Mouse (Mus musculus): ENCODE results near the gene Smndc1. TPM values are rescaled to one million over a fixed set of nuclear protein-coding genes. Genes with fewer than 3 reads are reported as not detected.

Smndc1 gene
- total RNA-seq, 2 experiments from 2014 or later: 33.0 to 33.8 TPM

DNA sequence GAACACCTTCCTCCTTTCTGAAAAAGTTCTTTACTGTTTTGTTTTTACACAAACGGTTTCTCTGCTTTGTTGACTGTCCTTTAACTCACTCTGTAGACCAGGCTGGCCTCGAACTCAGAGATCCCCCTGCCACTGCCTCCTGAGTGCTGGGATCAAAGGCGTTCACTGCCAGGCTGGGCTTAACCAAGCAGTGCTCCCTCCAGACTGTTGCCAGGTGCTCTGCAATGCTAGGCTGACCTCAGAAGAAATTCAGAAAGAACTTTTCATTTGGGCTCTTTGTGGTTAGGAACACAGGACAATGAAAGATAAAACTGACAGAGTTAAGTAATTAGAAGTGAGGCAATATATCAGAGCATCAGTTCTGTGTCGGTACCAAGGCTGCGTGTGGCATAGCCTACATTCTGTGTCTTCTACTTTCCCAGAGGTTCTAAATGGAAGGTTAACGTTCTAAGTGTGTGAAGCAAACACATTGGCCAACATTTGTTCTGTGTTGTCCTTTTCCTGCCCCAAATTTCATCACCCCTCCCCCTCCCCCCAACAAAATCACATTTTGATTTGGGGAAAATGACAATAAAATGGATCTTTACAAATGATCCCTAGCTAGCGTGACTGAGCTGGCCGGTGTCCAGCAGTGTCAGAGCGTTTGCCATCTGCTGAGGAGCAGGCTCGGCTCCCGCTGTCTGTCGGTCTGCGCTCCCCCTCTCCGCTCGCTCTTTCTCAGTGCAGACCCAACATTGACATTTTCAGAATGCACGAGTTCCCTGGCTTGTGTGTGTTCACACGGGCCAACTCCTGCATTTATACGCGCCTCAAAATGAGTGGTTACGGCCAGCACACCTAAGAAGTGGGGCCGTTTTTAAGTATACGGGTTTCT is 31.0 kb downstream of the Smndc1 start:
- intact Hi-C loops (cut with DNase I): no loop called here
- DNase-seq: peak; percentile 55 to 65

DNA sequence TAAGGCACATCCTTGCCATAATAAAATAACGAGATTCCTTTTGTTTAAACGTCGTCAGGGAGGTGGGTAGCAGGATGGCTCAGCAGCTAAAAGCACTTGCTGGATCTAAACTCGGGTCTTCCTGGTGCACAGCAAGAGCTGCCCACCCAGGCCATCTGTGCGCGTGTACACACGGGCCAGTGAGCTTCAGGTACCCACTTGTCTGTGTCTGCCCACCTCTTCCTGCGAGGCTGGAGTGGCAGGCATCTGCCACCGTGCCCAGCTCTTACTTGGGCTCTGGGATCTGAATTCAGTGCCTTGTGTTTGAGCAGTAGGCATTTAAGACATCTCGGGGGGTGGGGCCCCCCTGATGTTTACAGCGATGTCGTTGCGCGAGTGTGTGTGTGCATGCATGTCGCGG is 35.3 kb downstream of the Smndc1 start:
- DNase-seq: no peak
- intact Hi-C loops (cut with DNase I): loop anchor here (2.0 kb wide), 1 partner anchor 24 kb away; no protein-coding TSS in a partner anchor

DNA sequence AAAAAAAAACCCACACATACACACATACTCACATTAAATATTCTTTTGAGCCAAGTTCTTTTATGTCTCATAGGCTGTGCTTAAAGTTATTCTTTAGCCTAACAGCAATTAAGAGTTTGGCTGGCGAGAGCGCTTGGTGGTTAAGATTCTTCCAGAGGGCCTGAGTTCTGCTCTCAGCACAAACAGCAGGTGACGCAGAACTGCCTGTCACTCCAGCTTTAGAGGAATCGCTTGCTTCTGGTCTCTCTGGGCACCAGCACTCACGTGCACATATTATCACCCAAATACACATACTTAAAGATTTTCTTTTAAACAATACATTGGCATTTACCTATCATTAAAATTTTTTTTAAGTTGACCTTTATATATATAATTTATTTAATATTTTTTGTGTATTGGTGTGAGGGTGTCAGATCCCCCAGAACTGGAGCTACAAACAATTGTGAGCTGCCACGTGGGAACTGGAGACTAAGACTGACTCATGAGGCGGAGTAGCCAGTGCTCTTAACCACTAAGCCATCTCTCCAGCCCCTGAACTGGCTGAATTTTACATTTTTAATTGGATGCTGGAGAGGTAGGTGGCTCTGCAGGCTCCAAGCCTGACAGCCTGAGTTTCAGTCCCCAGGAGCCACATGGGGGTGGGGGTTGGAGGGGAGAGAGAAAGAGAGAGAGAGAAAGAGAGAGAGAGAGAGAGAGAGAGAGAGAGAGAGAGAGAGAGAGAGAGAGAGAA is 35.9 kb downstream of the Smndc1 start:
- DNase-seq: no peak
- intact Hi-C loops (cut with DNase I): loop anchor here (2.0 kb wide), 1 partner anchor 24 kb away; no protein-coding TSS in a partner anchor

DNA sequence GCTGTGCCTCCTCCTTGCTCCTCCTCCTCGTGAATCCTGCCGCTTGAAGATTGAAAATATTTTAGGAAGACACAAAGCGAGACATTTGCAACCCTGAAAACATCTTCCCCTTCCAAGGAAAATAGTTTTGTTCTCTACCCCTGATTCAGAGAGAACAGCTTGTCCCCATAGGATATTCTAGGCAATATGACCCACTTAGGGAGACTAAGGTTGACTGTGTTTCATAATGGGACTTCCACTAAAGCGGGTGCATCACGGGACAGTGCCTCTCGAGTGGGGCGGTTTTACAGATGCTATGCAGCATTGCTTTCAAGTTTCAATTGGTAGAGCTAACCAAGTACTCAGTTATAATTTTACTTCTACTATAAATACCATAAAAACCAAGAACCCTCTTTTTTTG is 36.5 kb downstream of the Smndc1 start:
- DNase-seq: no peak
- intact Hi-C loops (cut with DNase I): loop anchor here (2.0 kb wide), 1 partner anchor 23 kb away; no protein-coding TSS in a partner anchor

DNA sequence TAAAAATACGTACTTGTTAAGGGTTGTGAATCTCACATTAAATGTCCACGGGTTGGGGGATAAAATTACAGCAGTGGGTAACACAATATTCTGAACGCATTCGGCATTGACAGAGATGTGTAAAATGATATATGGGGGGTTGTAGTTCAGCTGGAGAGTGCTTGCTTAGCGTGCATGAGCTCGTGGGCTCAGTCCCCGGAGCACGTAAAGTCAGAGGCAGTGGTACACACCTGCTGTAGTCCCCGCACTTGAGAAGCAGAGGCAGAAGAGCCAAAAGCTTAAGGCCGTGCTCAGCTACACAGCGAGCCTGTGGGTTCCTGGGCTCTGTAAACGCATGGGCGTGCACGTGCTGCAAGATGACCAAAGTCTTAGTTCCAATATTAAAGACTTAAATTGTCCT is 44.6 kb downstream of the Smndc1 start:
- no peak for DNase-seq
- intact Hi-C loops (cut with DNase I): no loop called here

DNA sequence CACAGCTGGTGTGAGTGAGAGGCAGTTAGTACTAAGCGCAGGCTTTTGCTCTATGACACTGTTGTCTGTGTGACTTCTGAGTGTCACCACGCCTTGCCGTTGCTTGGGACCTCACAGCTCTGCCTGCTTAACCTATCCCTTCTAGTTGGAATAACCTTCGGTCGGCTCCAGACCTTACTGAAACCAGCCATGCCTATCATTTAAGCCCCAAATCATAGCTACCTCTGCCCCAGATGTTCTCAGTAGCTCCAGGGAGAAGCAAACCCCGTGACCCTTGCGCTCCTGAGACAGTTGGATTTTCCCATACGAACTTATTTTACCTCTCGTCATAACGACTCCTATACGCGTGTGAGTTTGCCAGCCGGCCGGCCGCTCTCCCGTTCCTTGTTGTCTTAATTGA is 46.3 kb downstream of the Smndc1 start:
- intact Hi-C loops (cut with DNase I): no loop called here
- DNase-seq: no peak

DNA sequence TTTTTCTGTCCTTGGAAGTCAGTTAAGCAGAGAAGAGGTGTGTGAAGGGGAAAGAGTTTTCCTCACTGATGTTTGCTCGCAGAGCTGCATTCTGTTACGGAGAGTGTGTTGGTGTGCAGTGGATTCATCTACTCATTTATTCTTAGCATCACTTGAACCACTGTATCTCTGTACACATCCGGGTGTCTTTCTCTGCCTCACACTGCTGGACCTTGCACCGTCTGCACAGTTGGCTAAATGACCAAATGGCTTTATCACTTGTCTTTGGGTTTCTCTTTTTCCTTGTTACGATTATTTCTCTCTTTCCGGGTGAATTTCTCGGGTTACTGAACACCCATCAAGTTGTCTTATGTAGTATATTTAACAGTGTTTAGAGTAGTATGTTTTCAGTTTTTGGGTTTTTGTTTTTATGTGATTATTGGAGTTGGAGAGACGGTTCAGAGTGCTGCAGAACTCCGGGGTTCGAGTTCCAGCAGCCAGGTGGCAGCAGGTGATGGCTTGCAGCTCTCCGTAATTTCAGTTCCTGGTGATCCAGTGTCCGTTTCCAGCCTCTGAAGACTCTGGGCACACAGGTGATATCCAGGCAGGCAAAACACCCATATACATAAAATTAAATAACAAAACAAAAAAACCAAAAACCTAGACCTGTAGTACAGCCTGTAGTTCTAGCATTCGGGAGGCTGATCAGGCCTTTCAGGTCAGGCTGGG is 47.0 kb downstream of the Smndc1 start:
- intact Hi-C loops (cut with DNase I): no loop called here
- no peak for DNase-seq

DNA sequence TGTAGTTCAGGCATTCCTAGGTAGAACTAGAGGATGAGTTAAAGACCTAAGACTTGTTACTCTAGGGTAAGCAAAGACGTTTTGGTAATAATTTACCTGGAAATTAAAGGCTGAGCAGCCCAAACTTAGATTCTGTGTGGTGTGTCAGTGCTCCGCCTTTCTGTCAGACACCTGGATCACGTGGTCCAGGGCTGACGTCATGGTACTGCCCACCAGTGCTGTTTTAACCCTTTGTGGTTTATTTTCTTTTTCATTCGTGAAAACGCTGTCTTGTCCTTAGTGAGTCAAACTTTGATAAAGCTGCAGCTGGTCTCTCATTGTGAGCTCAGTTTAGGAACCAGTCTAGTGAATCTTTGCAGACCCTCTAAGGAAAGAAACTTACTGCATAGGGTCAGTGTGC is 50.0 kb downstream of the Smndc1 start:
- no peak for DNase-seq
- intact Hi-C loops (cut with DNase I): no loop called here

DNA sequence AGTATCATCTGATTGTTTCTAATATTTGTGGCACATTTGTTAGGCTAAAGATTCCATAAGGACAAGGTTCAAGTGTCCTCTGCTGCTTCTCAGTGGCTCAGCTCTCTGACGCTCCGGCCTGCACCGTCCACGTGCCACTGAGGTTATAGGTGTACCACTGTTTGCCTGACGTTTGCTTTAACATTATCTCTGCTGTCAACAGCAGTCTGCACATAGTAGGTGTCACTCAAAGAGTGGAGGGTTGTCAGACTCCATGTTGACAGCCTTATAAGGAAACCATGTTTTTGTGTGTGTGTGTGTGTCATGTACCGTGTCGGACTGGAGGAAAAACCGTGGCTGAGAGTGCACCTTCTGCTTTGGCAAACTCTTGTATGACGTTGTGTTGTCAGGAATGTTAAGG is 55.1 kb downstream of the Smndc1 start:
- intact Hi-C loops (cut with DNase I): no loop called here
- DNase-seq: no peak

DNA sequence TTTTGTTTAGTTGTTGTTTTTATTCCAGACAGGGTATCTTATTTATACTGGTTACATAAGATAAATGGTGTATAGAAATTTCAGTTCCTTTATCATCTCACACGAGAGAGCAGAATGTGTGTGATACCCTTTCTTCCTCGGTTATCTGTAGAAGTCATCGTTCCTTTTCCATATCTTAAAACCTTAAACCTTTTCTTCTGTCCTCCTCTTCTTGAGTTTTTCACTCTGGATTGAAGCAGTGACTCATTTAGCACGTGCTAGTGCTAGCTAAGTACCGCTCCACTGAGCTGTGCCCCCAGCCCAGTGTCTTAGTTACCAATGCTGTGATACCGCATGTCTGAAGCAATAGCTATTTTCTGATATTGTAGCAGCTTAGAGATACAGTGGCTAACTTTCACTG is 56.6 kb downstream of the Smndc1 start:
- DNase-seq: no peak
- intact Hi-C loops (cut with DNase I): loop anchor here (5.0 kb wide), 1 partner anchor 191 kb away; the partner anchor contains the start of gene Add3

DNA sequence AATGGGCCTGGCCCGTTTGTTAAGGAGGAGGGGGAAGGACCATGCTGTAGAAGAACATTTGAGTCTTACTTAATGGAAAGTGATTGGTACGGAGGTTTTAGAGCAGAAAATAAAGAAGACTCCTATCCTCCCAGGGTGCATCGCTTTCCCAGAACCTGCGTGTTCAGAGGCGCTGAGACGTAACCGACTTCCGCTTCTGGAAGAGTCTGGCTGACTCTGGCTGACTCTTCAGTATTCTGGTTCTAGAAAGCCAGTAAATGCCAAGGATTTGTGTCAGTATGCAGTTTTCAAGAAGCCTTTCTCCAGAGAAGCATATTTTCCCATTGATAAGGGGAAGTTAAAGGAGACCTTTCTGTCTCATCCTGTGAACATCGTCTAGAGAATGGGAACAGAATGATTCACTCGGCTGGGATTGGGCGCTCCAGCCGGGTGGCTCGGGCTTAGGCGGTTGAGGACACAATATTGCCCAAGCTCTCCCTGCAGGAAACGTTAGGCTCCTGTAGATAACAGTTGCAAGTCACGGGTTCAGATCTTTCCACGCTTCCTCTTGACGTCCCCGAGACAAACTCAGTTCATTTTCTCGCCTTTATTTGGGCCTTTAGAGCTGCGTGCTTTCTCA is 58.4 kb downstream of the Smndc1 start:
- intact Hi-C loops (cut with DNase I): loop anchor here (2.0 to 5.0 kb wide), 3 partner anchors 23 to 190 kb away; partner anchors contain the start of gene Add3
- DNase-seq: no peak

DNA sequence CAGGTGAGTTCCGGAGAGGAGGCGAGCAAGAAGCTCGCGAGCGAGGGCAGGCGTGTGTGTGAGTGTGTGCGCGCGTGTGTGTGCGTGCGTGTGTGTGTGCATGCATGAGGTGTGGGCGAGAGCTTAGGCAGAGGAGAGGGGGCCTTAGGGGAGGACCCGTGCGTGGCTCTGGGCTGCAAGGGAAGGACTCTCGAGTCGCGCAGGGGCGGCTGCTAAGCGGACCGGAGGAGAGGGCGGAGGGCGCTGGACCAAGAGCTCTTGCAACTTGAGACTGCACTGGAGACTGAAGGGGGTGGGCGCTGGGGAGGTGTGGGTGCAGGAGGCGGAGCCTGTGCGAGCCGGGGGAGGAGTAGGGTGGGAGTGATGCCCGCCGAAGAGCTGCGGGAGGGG is 60.4 kb downstream of the Smndc1 start:
- intact Hi-C loops (cut with DNase I): loop anchor here (1.0 to 5.0 kb wide), 6 partner anchors 15 to 188 kb away; partner anchors contain the start of gene Add3
- DNase-seq: peak; percentile 68 to 75

Other genes with a start within 250 kb of the Smndc1 start
- gene Mxi1, start 80.1 kb downstream of the Smndc1 start, total RNA-seq (2021): 10 to 100 TPM; 50.9 to 51.7 TPM
- not detected for gene Gm10197, start 18.8 kb downstream of the Smndc1 start, total RNA-seq (2021)
- gene Dusp5, start 138.5 kb upstream of the Smndc1 start, total RNA-seq (2021): 10 to 100 TPM in 1 of 2 experiments, 1 to 10 TPM in 1; 4.1 to 12.8 TPM
- gene Nutf2-ps1, start 198.5 kb upstream of the Smndc1 start, total RNA-seq (2021): 10 to 100 TPM; 68.3 to 78.2 TPM
- gene Smc3, start 209.8 kb upstream of the Smndc1 start, total RNA-seq (2021): 10 to 100 TPM; 22.8 to 23.7 TPM